Mouse (Mus musculus) embryonic fibroblast, embryonic 13.5 days (primary cell): ENCODE measurements around the gene Bmp2k.

Experiments used
- CTCF ChIP-seq: IDR thresholded peaks from 2 replicates; pipeline ENCODE4 v1.5.1; 2011; ENCODE audit warnings: mild to moderate bottlenecking, control low read depth, low read length, moderate library complexity, borderline replicate concordance; ENCODE audit not compliant: insufficient read depth
- POLR2A ChIP-seq: IDR thresholded peaks from 2 replicates; pipeline ENCODE4 v1.6.1; 2011; ENCODE audit warnings: low read depth, mild to moderate bottlenecking, control low read depth, low read length, moderate library complexity

DNA sequence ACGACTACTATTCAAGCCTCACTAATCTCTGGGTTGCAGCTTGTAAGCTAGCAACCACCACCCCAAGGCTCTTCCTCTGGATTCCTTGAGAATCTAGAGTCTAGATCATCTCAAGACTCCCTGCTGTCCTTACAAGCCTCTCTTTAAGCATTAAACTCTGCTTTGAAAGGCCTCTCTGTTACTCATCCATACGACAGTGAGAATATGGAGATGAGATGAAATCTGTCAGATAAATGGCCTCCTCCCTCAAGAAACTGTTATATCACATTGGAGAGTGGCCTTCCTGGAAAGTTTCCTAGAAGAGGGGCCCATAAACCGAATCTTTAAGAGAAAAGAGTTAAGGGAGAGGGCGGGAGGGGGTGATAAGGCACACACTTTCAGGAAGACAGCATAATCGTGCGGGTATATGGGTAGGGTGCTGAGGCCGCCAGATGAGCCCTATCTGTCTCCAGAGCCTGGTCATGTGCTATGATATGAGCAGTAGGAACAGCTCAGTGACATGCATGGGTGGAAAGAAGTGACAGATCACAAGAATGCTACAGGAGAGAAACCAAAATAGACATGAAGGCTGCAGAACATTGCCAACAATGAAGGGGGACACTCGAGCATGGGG lies 45.9 kb upstream of the Bmp2k start:
- TF ChIP-seq POLR2A (no peak), CTCF (no peak)
